Comparison of ENCODE assay signal across 9 mouse cellular contexts in the genomic region with DNA sequence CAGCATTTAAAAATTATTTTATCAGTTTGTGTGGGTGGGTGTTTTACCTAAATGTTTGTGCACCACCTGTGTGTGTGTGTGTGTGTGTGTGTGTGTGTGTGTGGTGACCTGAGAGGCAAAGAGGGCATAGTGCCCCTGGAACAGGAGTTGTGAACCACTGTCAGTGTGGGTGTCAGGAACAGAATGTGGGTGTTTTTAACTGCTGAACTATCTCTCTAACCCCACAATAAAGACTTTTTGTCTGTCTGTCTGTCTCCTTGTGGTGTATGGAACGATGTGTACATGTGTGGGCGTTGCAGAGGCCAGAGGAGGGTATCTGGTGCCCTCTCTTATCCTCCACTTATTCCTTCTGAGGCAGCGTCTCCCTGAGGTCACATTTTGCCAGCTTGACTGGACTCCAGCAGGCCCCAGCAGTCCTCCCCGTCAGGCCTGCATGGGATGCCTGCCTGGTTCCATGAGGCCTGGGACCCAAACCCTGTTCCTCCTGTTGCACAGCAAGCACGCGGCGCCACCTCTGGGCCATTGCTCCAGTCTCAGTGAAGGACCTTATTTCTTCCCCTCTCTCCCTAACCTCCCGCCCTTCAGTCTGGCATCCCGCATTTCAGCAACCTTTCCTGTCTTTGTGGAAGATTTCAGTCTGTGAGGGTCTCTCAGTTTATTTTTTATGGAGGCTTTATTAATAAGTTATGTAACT. TPM values are rescaled to one million over a fixed set of nuclear protein-coding genes. Genes with fewer than 3 reads are reported as not detected.
DNase-seq lines count a peak whose midpoint lies in the region; ATAC-seq and TF ChIP-seq lines count a peak whose summit lies in the region.
"Had no signal": no experiment of that assay in that cellular context is flagged by ENCODE, and none has a peak within 500 bp of the region (broad histone marks: within the 10 kb centered on the region; RNA-seq: fewer than 3 reads in every experiment).

No protein-coding gene starts in this region.

- no peak for ATAC-seq in cerebellum, adult (ENCODE audit: insufficient number of reproducible peaks, low FRiP score, low TSS enrichment)

- peaks cover 16% of the 10 kb centered on the region for H3K36me3 ChIP-seq in splenic B cell, adult 2 months (ENCODE audit: control insufficient read depth, insufficient read depth, low read length, poor library complexity, severe bottlenecking)
- H3K36me3 ChIP-seq: heart, embryonic 15.5 days; lung, embryonic 15.5 days had no signal

- H3K27ac ChIP-seq in layer of hippocampus, adult 2 months = no peak overlapping the region
- H3K27ac ChIP-seq in embryonic fibroblast, embryonic 13.5 days (ENCODE audit: insufficient read depth, low read length) = no peak overlapping the region
- H3K27ac ChIP-seq: heart, embryonic 15.5 days; lung, embryonic 15.5 days had no signal

- no peak overlapping the region for H3K4me3 ChIP-seq in layer of hippocampus, adult 2 months
- H3K4me3 ChIP-seq in embryonic fibroblast, embryonic 13.5 days (ENCODE audit: insufficient read depth, low read length) = no peak overlapping the region
- H3K4me3 ChIP-seq: heart, embryonic 15.5 days; lung, embryonic 15.5 days had no signal

- no peaks in the 10 kb centered on the region for H3K4me1 ChIP-seq in embryonic fibroblast, embryonic 13.5 days (ENCODE audit: control insufficient read depth, insufficient read depth, low read length)
- H3K4me1 ChIP-seq: heart, embryonic 15.5 days; lung, embryonic 15.5 days had no signal

- TF ChIP-seq CTCF in layer of hippocampus, adult 2 months (conservative IDR thresholded peaks at IDR 0.05) = peak; percentile 62
- peak; percentile 61; the same call in 1 of the 2 replicates for TF ChIP-seq CTCF in embryonic fibroblast, embryonic 13.5 days (IDR thresholded peaks at IDR 0.05; ENCODE audit: borderline replicate concordance, insufficient read depth, low read length)

- no peak for DNase-seq in layer of hippocampus, adult 2 months (ENCODE audit: low spot score in 2 of 2)
- DNase-seq in layer of hippocampus, postnatal 14 days (ENCODE audit: low spot score in 2 of 2) = no peak
- peak; percentile 45 for DNase-seq in Muller cell, postnatal 12 days (ENCODE audit: inconsistent ontology term)
- peak; percentile 64 for DNase-seq in splenic B cell, adult 2 months (ENCODE audit: low read depth, low spot score)
- no peak for DNase-seq in left cerebral cortex, adult 8-10 months (ENCODE audit: low spot score in 2 of 2)

- no peaks in the 10 kb centered on the region for H3K27me3 ChIP-seq in splenic B cell, adult 2 months (ENCODE audit: control insufficient read depth, insufficient read depth, low read length, poor library complexity, severe bottlenecking)
- H3K27me3 ChIP-seq: lung, embryonic 15.5 days had no signal

- no peak for TF ChIP-seq POLR2A in embryonic fibroblast, embryonic 13.5 days (IDR thresholded peaks at IDR 0.05; ENCODE audit: low read depth, low read length)

RNA-seq across cellular contexts. Expression of a gene that starts 11.5 kb away (rescaled TPM):
- total RNA-seq in layer of hippocampus, adult 2 months (2021) = 1 to 10 TPM; 1.8 to 2.5 TPM
- total RNA-seq in layer of hippocampus, postnatal 14 days (2021) = under 1 TPM; 0.65 to 0.98 TPM
- 2.2 and 2.4 TPM in 2 replicates for polyA plus RNA-seq in embryonic fibroblast, embryonic 13.5 days (2011; ENCODE audit: insufficient read length, low read depth, missing spikeins)
- total RNA-seq in left cerebral cortex, adult 8-10 months (2022) = 1 to 10 TPM; 2.2 to 7.1 (median 3.5) TPM

RNA-seq across cellular contexts. Expression of a gene that starts 21.2 kb away (rescaled TPM):
- total RNA-seq in layer of hippocampus, adult 2 months (2021) = under 1 TPM; 0.77 to 0.96 TPM
- total RNA-seq in layer of hippocampus, postnatal 14 days (2021) = 1 to 10 TPM in 1 of 2 experiments, under 1 TPM in 1; 0.55 to 1.0 TPM
- polyA plus RNA-seq in embryonic fibroblast, embryonic 13.5 days (2011; ENCODE audit: insufficient read length, low read depth, missing spikeins) = not detected in 2 replicates
- total RNA-seq in left cerebral cortex, adult 8-10 months (2022) = 1 to 10 TPM in 3 of 4 experiments, under 1 TPM in 1; 0.84 to 3.5 (median 2.0) TPM

RNA-seq across cellular contexts. Expression of a gene that starts 23.0 kb away (rescaled TPM):
- total RNA-seq in layer of hippocampus, adult 2 months (2021) = 1 to 10 TPM; 3.3 to 3.4 TPM
- 1 to 10 TPM; 2.8 to 3.2 TPM for total RNA-seq in layer of hippocampus, postnatal 14 days (2021)
- polyA plus RNA-seq in embryonic fibroblast, embryonic 13.5 days (2011; ENCODE audit: insufficient read length, low read depth, missing spikeins) = 17.8 TPM in 2 replicates
- total RNA-seq in left cerebral cortex, adult 8-10 months (2022) = 1 to 10 TPM; 3.0 to 8.6 (median 4.6) TPM

RNA-seq across cellular contexts. Expression of a gene that starts 23.2 kb away (rescaled TPM):
- 1 to 10 TPM; 2.1 to 3.6 TPM for total RNA-seq in layer of hippocampus, adult 2 months (2021)
- total RNA-seq in layer of hippocampus, postnatal 14 days (2021) = 1 to 10 TPM; 1.1 to 1.8 TPM
- polyA plus RNA-seq in embryonic fibroblast, embryonic 13.5 days (2011; ENCODE audit: insufficient read length, low read depth, missing spikeins) = 2.7 and 11.9 TPM in 2 replicates
- 1 to 10 TPM; 2.6 to 3.2 (median 3.0) TPM for total RNA-seq in left cerebral cortex, adult 8-10 months (2022)

RNA-seq across cellular contexts. Expression of a gene that starts 33.2 kb away (rescaled TPM):
- 1 to 10 TPM; 2.7 TPM for total RNA-seq in layer of hippocampus, adult 2 months (2021)
- total RNA-seq in layer of hippocampus, postnatal 14 days (2021) = 1 to 10 TPM; 2.5 to 2.6 TPM
- 16.1 and 18.8 TPM in 2 replicates for polyA plus RNA-seq in embryonic fibroblast, embryonic 13.5 days (2011; ENCODE audit: insufficient read length, low read depth, missing spikeins)
- 10 to 100 TPM in 1 of 4 experiments, 1 to 10 TPM in 3; 4.0 to 12.1 (median 7.1) TPM for total RNA-seq in left cerebral cortex, adult 8-10 months (2022)

Comparison
In these comparisons a context has a peak if more than half of its experiments do, and no peak if none do; other contexts are left out.
1. DNase-seq: peak in Muller cell, postnatal 12 days (single experiment) and splenic B cell, adult 2 months (single experiment); none in layer of hippocampus, adult 2 months (0 of 2), layer of hippocampus, postnatal 14 days (0 of 2) and left cerebral cortex, adult 8-10 months (0 of 2).